Mouse (Mus musculus): ENCODE results near the gene Pnpla2.
"Not testable (repeated sequence)": the region's sequence is repeated elsewhere in the genome, so short reads cannot be mapped to it uniquely, and the experiment has no call there.

Gene Pnpla2

GRCm38 (mm10) chr7:141439811-141440210 is 15.2 kb upstream of the Pnpla2 start:
- Histone ChIP-seq H3K36me3 (ENCODE audit: insufficient read depth, low read length) (peaks cover 53% of the 10 kb centered on the region), H3K4me1 (replicated peaks; ENCODE audit: low read depth, low read length) (peaks cover 88% of the 10 kb centered on the region), H3K9me3 (ENCODE audit: low read length) (no peaks in the 10 kb centered on the region), H3K4me3 (replicated peaks; ENCODE audit: low read length) (no peak overlapping the region), H3K27me3 (ENCODE audit: insufficient read depth, low read length) (no peaks in the 10 kb centered on the region)
- no peak for TF ChIP-seq CTCF (conservative IDR thresholded peaks at IDR 0.05; ENCODE audit: low read length)
- no peak for TF ChIP-seq NANOG (IDR thresholded peaks at IDR 0.05; ENCODE audit: borderline replicate concordance, low read length)
- no peak for TF ChIP-seq POU5F1 (IDR thresholded peaks at IDR 0.05; ENCODE audit: borderline replicate concordance, low read length)

- Histone ChIP-seq H3K27me3 (ENCODE audit: insufficient read depth, low read length) (no peaks in the 10 kb centered on the region), H3K4me3 (replicated peaks; ENCODE audit: low read length) (peak overlapping the region; percentile 87; the same call in 1 of the 2 replicates), H3K36me3 (ENCODE audit: insufficient read depth, low read length) (peaks cover 53% of the 10 kb centered on the region), H3K4me1 (replicated peaks; ENCODE audit: low read depth, low read length) (peaks cover 89% of the 10 kb centered on the region), H3K9me3 (ENCODE audit: low read length) (no peaks in the 10 kb centered on the region)
- peak; percentile 87 for TF ChIP-seq CTCF (conservative IDR thresholded peaks at IDR 0.05; ENCODE audit: low read length)
- TF ChIP-seq NANOG (IDR thresholded peaks at IDR 0.05; ENCODE audit: borderline replicate concordance, low read length), result no peak
These were observed 14.4 kb upstream of the Pnpla2 start for GRCm38 (mm10) chr7:141440613-141441012.

GRCm38 (mm10) chr7:141441460-141441859 is 13.5 kb upstream of the Pnpla2 start:
- TF ChIP-seq POU5F1 (IDR thresholded peaks at IDR 0.05; ENCODE audit: borderline replicate concordance, low read length) (no peak), CTCF (conservative IDR thresholded peaks at IDR 0.05; ENCODE audit: low read length) (no peak), NANOG (IDR thresholded peaks at IDR 0.05; ENCODE audit: borderline replicate concordance, low read length) (no peak)
- H3K27me3 ChIP-seq (ENCODE audit: insufficient read depth, low read length), result no peaks in the 10 kb centered on the region
- H3K36me3 ChIP-seq (ENCODE audit: insufficient read depth, low read length), result peaks cover 53% of the 10 kb centered on the region
- no peaks in the 10 kb centered on the region for H3K9me3 ChIP-seq (ENCODE audit: low read length)
- peaks cover 87% of the 10 kb centered on the region for H3K4me1 ChIP-seq (replicated peaks; ENCODE audit: low read depth, low read length)
- H3K4me3 ChIP-seq (replicated peaks; ENCODE audit: low read length), result peak overlapping the region; percentile 87

GRCm38 (mm10) chr7:141442199-141442598 is 12.8 kb upstream of the Pnpla2 start:
- H3K4me1 ChIP-seq (replicated peaks; ENCODE audit: low read depth, low read length), result peaks cover 85% of the 10 kb centered on the region
- H3K36me3 ChIP-seq (ENCODE audit: insufficient read depth, low read length), result peaks cover 53% of the 10 kb centered on the region
- peak overlapping the region; percentile 87 for H3K4me3 ChIP-seq (replicated peaks; ENCODE audit: low read length)
- no peak for TF ChIP-seq POU5F1 (IDR thresholded peaks at IDR 0.05; ENCODE audit: borderline replicate concordance, low read length)
- no peak for TF ChIP-seq CTCF (conservative IDR thresholded peaks at IDR 0.05; ENCODE audit: low read length)
- TF ChIP-seq NANOG (IDR thresholded peaks at IDR 0.05; ENCODE audit: borderline replicate concordance, low read length), result no peak
- H3K27me3 ChIP-seq (ENCODE audit: insufficient read depth, low read length), result no peaks in the 10 kb centered on the region
- H3K9me3 ChIP-seq (ENCODE audit: low read length), result no peaks in the 10 kb centered on the region

GRCm38 (mm10) chr7:141443081-141443821 is 11.7 kb upstream of the Pnpla2 start:
- peaks cover 78% of the 10 kb centered on the region for H3K4me1 ChIP-seq (replicated peaks; ENCODE audit: low read depth, low read length)
- H3K4me3 ChIP-seq (replicated peaks; ENCODE audit: low read length), result peak overlapping the region; percentile 87
- H3K36me3 ChIP-seq (ENCODE audit: insufficient read depth, low read length), result peaks cover 53% of the 10 kb centered on the region
- H3K9me3 ChIP-seq (ENCODE audit: low read length), result no peaks in the 10 kb centered on the region
- TF ChIP-seq CTCF (conservative IDR thresholded peaks at IDR 0.05; ENCODE audit: low read length), result peak; percentile 51
- TF ChIP-seq POU5F1 (IDR thresholded peaks at IDR 0.05; ENCODE audit: borderline replicate concordance, low read length), result no peak
- H3K27me3 ChIP-seq (ENCODE audit: insufficient read depth, low read length), result no peaks in the 10 kb centered on the region

GRCm38 (mm10) chr7:141443828-141444237 is 11.2 kb upstream of the Pnpla2 start, which contains the start of gene Pidd1:
Pidd1 (minus strand) TSS chr7:141444025.
- Histone ChIP-seq H3K4me3 (replicated peaks; ENCODE audit: low read length) (peak within 1 kb of the TSS; percentile 87), H3K27me3 (ENCODE audit: insufficient read depth, low read length) (no peaks in the 10 kb centered on the region), H3K9me3 (ENCODE audit: low read length) (no peaks in the 10 kb centered on the region), H3K36me3 (ENCODE audit: insufficient read depth, low read length) (peaks cover 53% of the 10 kb centered on the region), H3K4me1 (replicated peaks; ENCODE audit: low read depth, low read length) (peaks cover 76% of the 10 kb centered on the region)
- TF ChIP-seq CTCF (conservative IDR thresholded peaks at IDR 0.05; ENCODE audit: low read length) (no peak), POU5F1 (IDR thresholded peaks at IDR 0.05; ENCODE audit: borderline replicate concordance, low read length) (no peak), NANOG (IDR thresholded peaks at IDR 0.05; ENCODE audit: borderline replicate concordance, low read length) (no peak)

GRCm38 (mm10) chr7:141446374-141446773 is 8.6 kb upstream of the Pnpla2 start:
- H3K4me1 ChIP-seq (replicated peaks; ENCODE audit: low read depth, low read length), result peaks cover 80% of the 10 kb centered on the region
- peak overlapping the region; percentile 96 for H3K4me3 ChIP-seq (replicated peaks; ENCODE audit: low read length)
- peaks cover 53% of the 10 kb centered on the region for H3K36me3 ChIP-seq (ENCODE audit: insufficient read depth, low read length)

GRCm38 (mm10) chr7:141447110-141447991 is 7.6 kb upstream of the Pnpla2 start, which contains the start of gene Rplp2:
Rplp2 (plus strand) TSS chr7:141447370.
- peaks cover 79% of the 10 kb centered on the region for H3K4me1 ChIP-seq (replicated peaks; ENCODE audit: low read depth, low read length)
- peaks cover 53% of the 10 kb centered on the region for H3K36me3 ChIP-seq (ENCODE audit: insufficient read depth, low read length)
- H3K4me3 ChIP-seq (replicated peaks; ENCODE audit: low read length), result peak within 1 kb of the TSS; percentile 96
- no peaks in the 10 kb centered on the region for H3K9me3 ChIP-seq (ENCODE audit: low read length)
- TF ChIP-seq POU5F1 (IDR thresholded peaks at IDR 0.05; ENCODE audit: borderline replicate concordance, low read length), result no peak
- no peak for TF ChIP-seq NANOG (IDR thresholded peaks at IDR 0.05; ENCODE audit: borderline replicate concordance, low read length)
- H3K27me3 ChIP-seq (ENCODE audit: insufficient read depth, low read length), result no peaks in the 10 kb centered on the region

More at GRCm38 (mm10) chr7:141446374-141446773, 8.6 kb upstream of the Pnpla2 start:
- not testable (repeated sequence) for H3K27me3 ChIP-seq (ENCODE audit: insufficient read depth, low read length); H3K9me3 ChIP-seq (ENCODE audit: low read length)
